In the genomic region with DNA sequence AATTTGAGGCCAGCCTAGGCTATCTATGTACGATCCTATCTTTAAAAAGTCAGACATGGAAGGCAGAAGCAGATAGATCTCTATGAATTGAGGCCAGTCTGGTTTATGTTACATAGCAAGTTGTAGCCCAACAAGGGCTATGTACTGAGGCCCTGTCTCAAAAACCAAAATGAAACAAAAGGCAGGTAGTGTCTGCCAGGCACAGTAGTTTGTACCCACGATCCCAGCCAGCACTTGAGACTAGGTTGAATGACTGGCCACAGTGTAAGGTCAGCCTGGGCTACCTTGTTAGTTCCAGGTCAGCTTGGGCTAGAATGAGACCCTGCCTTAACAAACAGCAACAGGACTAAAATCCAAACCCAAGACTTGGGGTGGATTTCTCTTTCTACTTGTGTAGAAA, we compare ENCODE assay signal across 24 mouse cellular contexts. TPM values are rescaled to one million over a fixed set of nuclear protein-coding genes. Genes with fewer than 3 reads are reported as not detected.
A peak's percentile ranks its signal among the peaks of the same experiment; 100 is the strongest.
DNase-seq lines count a peak whose midpoint lies in the region; ATAC-seq and TF ChIP-seq lines count a peak whose summit lies in the region.
"Had no signal": no experiment of that assay in that cellular context is flagged by ENCODE, and none has a peak within 500 bp of the region (broad histone marks: within the 10 kb centered on the region; RNA-seq: fewer than 3 reads in every experiment).

No protein-coding gene starts in this region.

- H3K4me3 ChIP-seq in megakaryocyte, embryonic 14.5 days (replicated peaks) = peak overlapping the region; percentile 74
- H3K4me3 ChIP-seq in MEL (ENCODE audit: control insufficient read depth in 1 of 2, insufficient read depth in 1 of 2, low read depth in 2 of 2, low read length in 2 of 2) = peak overlapping the region; percentile 61 to 74
- no peak overlapping the region for H3K4me3 ChIP-seq in cerebellum, adult 2 months (replicated peaks; ENCODE audit: insufficient read depth, low read depth, low read length)
- H3K4me3 ChIP-seq: embryonic facial prominence, embryonic 10.5 days; forebrain, embryonic 13.5 days; gastrocnemius, adult 2 months; heart, embryonic 13.5 days; hindbrain, embryonic 15.5 days had no signal

- H3K27ac ChIP-seq in MEL (ENCODE audit: control insufficient read depth, low read depth, low read length) = peak overlapping the region; percentile 83
- H3K27ac ChIP-seq in cerebellum, adult 2 months (ENCODE audit: insufficient read depth, low read length) = no peak overlapping the region
- H3K27ac ChIP-seq: embryonic facial prominence, embryonic 10.5 days; forebrain, embryonic 13.5 days; gastrocnemius, adult 2 months; heart, embryonic 13.5 days; hindbrain, embryonic 15.5 days had no signal

- TF ChIP-seq CTCF in MEL (IDR thresholded peaks at IDR 0.05 in 2 of 3, conservative IDR thresholded peaks at IDR 0.05 in 1 of 3; ENCODE audit: control insufficient read depth in 1 of 3, insufficient read depth in 1 of 3, low read depth in 2 of 3, low read length in 3 of 3, poor library complexity in 1 of 3, severe bottlenecking in 1 of 3) = no peak
- TF ChIP-seq CTCF in cerebellum, adult 2 months (IDR thresholded peaks at IDR 0.05; ENCODE audit: borderline replicate concordance, insufficient read depth, low read depth, low read length) = no peak

- WGBS in cerebellum, adult 2 months = 70% methylated on average over 2 of the region's 2 CpGs

- no peak for ATAC-seq in megakaryocyte, adult 5-6 weeks (ENCODE audit: poor library complexity, severe bottlenecking)
- ATAC-seq: forebrain, embryonic 13.5 days; forebrain, postnatal 0 days; inflammation-experienced regulatory T-cells, adult 6 months had no signal

- H3K4me1 ChIP-seq in megakaryocyte, embryonic 14.5 days = peaks cover 24% of the 10 kb centered on the region
- H3K4me1 ChIP-seq in MEL (ENCODE audit: control insufficient read depth in 1 of 2, insufficient read depth in 2 of 2, low read length in 2 of 2) = peaks cover 0 to 9% of the 10 kb centered on the region in 2 experiments; a peak in 2 of 4 replicates
- no peaks in the 10 kb centered on the region for H3K4me1 ChIP-seq in cerebellum, adult 2 months (ENCODE audit: control insufficient read depth, insufficient read depth, low read length)
- H3K4me1 ChIP-seq: forebrain, embryonic 13.5 days had no signal

- no peaks in the 10 kb centered on the region for H3K36me3 ChIP-seq in megakaryocyte, embryonic 14.5 days (replicated peaks; ENCODE audit: low read length)
- H3K36me3 ChIP-seq in MEL (ENCODE audit: control insufficient read depth in 1 of 2, insufficient read depth in 2 of 2, low read length in 2 of 2) = peaks cover 0 to 6% of the 10 kb centered on the region in 2 experiments; a peak in 2 of 4 replicates
- H3K36me3 ChIP-seq: embryonic facial prominence, embryonic 10.5 days; heart, embryonic 13.5 days; hindbrain, embryonic 15.5 days had no signal

- H3K27me3 ChIP-seq in megakaryocyte, embryonic 14.5 days (replicated peaks) = no peaks in the 10 kb centered on the region
- H3K27me3 ChIP-seq in MEL (ENCODE audit: control insufficient read depth in 1 of 2, insufficient read depth in 2 of 2, low read length in 2 of 2) = no peaks in the 10 kb centered on the region
- no peaks in the 10 kb centered on the region for H3K27me3 ChIP-seq in cerebellum, adult 2 months (ENCODE audit: control insufficient read depth, insufficient read depth, low read length)
- H3K27me3 ChIP-seq: forebrain, embryonic 13.5 days; heart, embryonic 13.5 days; hindbrain, embryonic 15.5 days had no signal

- no peak for TF ChIP-seq EP300 in MEL (IDR thresholded peaks at IDR 0.05; ENCODE audit: low read depth in 1 of 2, low read length in 2 of 2)

- peak overlapping the region; percentile 79 for H3K9ac ChIP-seq in MEL (ENCODE audit: control insufficient read depth, low read depth, low read length, poor library complexity, severe bottlenecking)
- H3K9ac ChIP-seq: forebrain, embryonic 13.5 days; forebrain, postnatal 0 days; heart, embryonic 13.5 days; hindbrain, embryonic 15.5 days had no signal

- no peak for TF ChIP-seq RAD21 in MEL (IDR thresholded peaks at IDR 0.05; ENCODE audit: low read depth, low read length)

- H3K9me3 ChIP-seq in megakaryocyte, embryonic 14.5 days = no peaks in the 10 kb centered on the region
- no peaks in the 10 kb centered on the region for H3K9me3 ChIP-seq in MEL (replicated peaks; ENCODE audit: insufficient read depth, low read length)
- H3K9me3 ChIP-seq: embryonic facial prominence, embryonic 10.5 days; forebrain, embryonic 13.5 days; heart, embryonic 13.5 days; hindbrain, embryonic 15.5 days had no signal

- H3K79me2 ChIP-seq in MEL (ENCODE audit: control insufficient read depth, insufficient read depth, low read length, poor library complexity) = peaks cover 11% of the 10 kb centered on the region

- 0 out of 4 replicates have a peak, but pooled peaks of 1 of the 2 experiments have one; percentile 4 for TF ChIP-seq POLR2A in MEL (IDR thresholded peaks at IDR 0.05; ENCODE audit: control insufficient read depth in 1 of 2, insufficient read depth in 1 of 2, low read depth in 1 of 2, low read length in 2 of 2, poor library complexity in 1 of 2)
- TF ChIP-seq POLR2A in cerebellum, adult 2 months (IDR thresholded peaks at IDR 0.05; ENCODE audit: borderline replicate concordance, insufficient read depth, low read length) = no peak

- DNase-seq in MEL (ENCODE audit: low read depth, low spot score) = peak; percentile 52
- peak; percentile 56 for DNase-seq in induced T-regulatory cell, adult 2 months (ENCODE audit: low read depth)
- no peak for DNase-seq in cerebellum, adult 11-12 months
- DNase-seq in cerebellum, adult 2 months = no peak
- DNase-seq: adrenal gland, adult 8-10 months; adrenal gland, postnatal 36 days; cerebellum, adult 18-20 months; cerebellum, postnatal 10 days; forebrain, postnatal 0 days; gastrocnemius, adult 2 months; gastrocnemius, postnatal 36 days; heart, postnatal 36 days had no signal

TF ChIP-seq in MEL, 35 proteins besides CTCF, POLR2A, EP300 and RAD21:
- 0 out of 2 replicates have a peak, but pooled peaks have one; percentile 3 for TF ChIP-seq GATA1 (IDR thresholded peaks at IDR 0.05; ENCODE audit: low read depth, low read length)
- no peak for TF ChIP-seq JUND (IDR thresholded peaks at IDR 0.05; ENCODE audit: low read depth, low read length)
- no peak for TF ChIP-seq UBTF (IDR thresholded peaks at IDR 0.05; ENCODE audit: borderline replicate concordance, insufficient read depth, low read depth, low read length)
- TF ChIP-seq MXI1 (IDR thresholded peaks at IDR 0.05; ENCODE audit: low read depth, low read length) = no peak
TF ChIP-seq in MEL: peak in this region for 1.

RNA-seq across cellular contexts. Expression of a gene that starts 4.6 kb away (rescaled TPM):
- 0.27 TPM in 1 of 2 replicates, not detected in the other for polyA plus RNA-seq in megakaryocyte, embryonic 14.5 days (2012; ENCODE audit: insufficient read depth, low replicate concordance)
- 29.7 and 33.0 TPM in 2 replicates for total RNA-seq in megakaryocyte, adult 5-6 weeks (2015)
- total RNA-seq in megakaryocyte, adult 5-6 weeks (2017) = 26.4 and 27.2 TPM in 2 replicates
- total RNA-seq in MEL (2012; rRNA removed) = 9.9 and 12.9 TPM in 2 replicates
- polyA plus RNA-seq in MEL (2012; ENCODE audit: insufficient read depth in 1 of 2, insufficient read length in 2 of 2, low read depth in 1 of 2, low replicate concordance in 2 of 2, missing spikeins in 1 of 2) = 10 to 100 TPM in 1 of 2 experiments, not detected in 1; 12.3 TPM
- polyA plus RNA-seq in cerebellum, adult 2 months (2012; rRNA removed) = 0.95 and 1.1 TPM in 2 replicates

RNA-seq across cellular contexts. Expression of a gene that starts 4.7 kb away (rescaled TPM):
- polyA plus RNA-seq in megakaryocyte, embryonic 14.5 days (2012; ENCODE audit: insufficient read depth, low replicate concordance) = 16.1 and 19.5 TPM in 2 replicates
- total RNA-seq in megakaryocyte, adult 5-6 weeks (2015) = 56.9 and 61.3 TPM in 2 replicates
- 72.9 and 88.1 TPM in 2 replicates for total RNA-seq in megakaryocyte, adult 5-6 weeks (2017)
- 31.6 and 32.3 TPM in 2 replicates for total RNA-seq in MEL (2012; rRNA removed)
- 100 to 1,000 TPM in 1 of 2 experiments, 10 to 100 TPM in 1; 51.7 to 148 TPM for polyA plus RNA-seq in MEL (2012; ENCODE audit: insufficient read depth in 1 of 2, insufficient read length in 2 of 2, low read depth in 1 of 2, low replicate concordance in 2 of 2, missing spikeins in 1 of 2)
- 57.6 TPM in 2 replicates for polyA plus RNA-seq in cerebellum, adult 2 months (2012; rRNA removed)

RNA-seq across cellular contexts. Expression of a gene that starts 35.2 kb away (rescaled TPM):
- polyA plus RNA-seq in megakaryocyte, embryonic 14.5 days (2012; ENCODE audit: insufficient read depth, low replicate concordance) = not detected in 2 replicates
- 4.1 and 5.0 TPM in 2 replicates for total RNA-seq in megakaryocyte, adult 5-6 weeks (2015)
- 1.5 and 2.5 TPM in 2 replicates for total RNA-seq in megakaryocyte, adult 5-6 weeks (2017)
- 2.5 and 3.2 TPM in 2 replicates for total RNA-seq in MEL (2012; rRNA removed)
- polyA plus RNA-seq in MEL (2012; ENCODE audit: insufficient read depth in 1 of 2, insufficient read length in 2 of 2, low read depth in 1 of 2, low replicate concordance in 2 of 2, missing spikeins in 1 of 2) = 1 to 10 TPM in 1 of 2 experiments, not detected in 1; 8.2 TPM
- 3.8 and 4.5 TPM in 2 replicates for polyA plus RNA-seq in cerebellum, adult 2 months (2012; rRNA removed)

RNA-seq across cellular contexts. Expression of a gene that starts 45.9 kb away (rescaled TPM):
- not detected in 2 replicates for polyA plus RNA-seq in megakaryocyte, embryonic 14.5 days (2012; ENCODE audit: insufficient read depth, low replicate concordance)
- not detected in 2 replicates for total RNA-seq in megakaryocyte, adult 5-6 weeks (2015)
- not detected in 2 replicates for total RNA-seq in megakaryocyte, adult 5-6 weeks (2017)
- not detected in 2 replicates for total RNA-seq in MEL (2012; rRNA removed)
- polyA plus RNA-seq in MEL (2012; ENCODE audit: insufficient read depth in 1 of 2, insufficient read length in 2 of 2, low read depth in 1 of 2, low replicate concordance in 2 of 2, missing spikeins in 1 of 2) = under 1 TPM in 1 of 2 experiments, not detected in 1; 0.13 TPM
- not detected in 2 replicates for polyA plus RNA-seq in cerebellum, adult 2 months (2012; rRNA removed)
- total RNA-seq: adrenal gland, adult 8-10 months; adrenal gland, postnatal 36 days; ES-E14; forebrain, postnatal 0 days; gastrocnemius, adult 2 months; gastrocnemius, postnatal 36 days; heart, postnatal 36 days had no signal
- polyA plus RNA-seq: brain, embryonic 14.5 days; embryonic facial prominence, embryonic 10.5 days; embryonic facial prominence, embryonic 14.5 days; forebrain, embryonic 13.5 days; forebrain, postnatal 0 days; heart, embryonic 13.5 days; heart, postnatal 0 days; hindbrain, embryonic 11.5 days; hindbrain, embryonic 15.5 days had no signal

RNA-seq across cellular contexts. Expression of a gene that starts 56.5 kb away (rescaled TPM):
- not detected in 2 replicates for polyA plus RNA-seq in megakaryocyte, embryonic 14.5 days (2012; ENCODE audit: insufficient read depth, low replicate concordance)
- total RNA-seq in megakaryocyte, adult 5-6 weeks (2015) = 0.62 TPM in 1 of 2 replicates, not detected in the other
- total RNA-seq in megakaryocyte, adult 5-6 weeks (2017) = 0.44 TPM in 1 of 2 replicates, not detected in the other
- total RNA-seq in MEL (2012; rRNA removed) = not detected in 2 replicates
- under 1 TPM in 1 of 2 experiments, not detected in 1; 0.04 TPM for polyA plus RNA-seq in MEL (2012; ENCODE audit: insufficient read depth in 1 of 2, insufficient read length in 2 of 2, low read depth in 1 of 2, low replicate concordance in 2 of 2, missing spikeins in 1 of 2)
- not detected in 2 replicates for polyA plus RNA-seq in cerebellum, adult 2 months (2012; rRNA removed)
- total RNA-seq: adrenal gland, adult 8-10 months; adrenal gland, postnatal 36 days; ES-E14; forebrain, postnatal 0 days; gastrocnemius, adult 2 months; gastrocnemius, postnatal 36 days; heart, postnatal 36 days had no signal
- polyA plus RNA-seq: brain, embryonic 14.5 days; embryonic facial prominence, embryonic 10.5 days; embryonic facial prominence, embryonic 14.5 days; forebrain, embryonic 13.5 days; forebrain, postnatal 0 days; heart, embryonic 13.5 days; heart, postnatal 0 days; hindbrain, embryonic 11.5 days; hindbrain, embryonic 15.5 days had no signal

Comparison
In these comparisons a context has a peak if more than half of its experiments do, and no peak if none do; other contexts are left out.
1. DNase-seq: peak in MEL (single experiment) and induced T-regulatory cell, adult 2 months (single experiment); none in cerebellum, adult 11-12 months (single experiment) and cerebellum, adult 2 months (0 of 2).